Mouse (Mus musculus): Measurements from ENCODE around the gene Itfg2. TPM values are rescaled to one million over a fixed set of nuclear protein-coding genes. Genes with fewer than 3 reads are reported as not detected.

Itfg2 gene
- polyA plus RNA-seq, 1 experiment from 2014 or later = 22.5 TPM

GRCm38 (mm10) chr6:128460729-128461503, 36.2 kb upstream of the Itfg2 start:
- Histone ChIP-seq H3K27me3 (replicated peaks; ENCODE audit: control insufficient read depth, insufficient read depth, low read length) (no peaks in the 10 kb centered on the region), H3K4me1 (ENCODE audit: control insufficient read depth, insufficient read depth, low read length) (no peaks in the 10 kb centered on the region; the same call in 1 of the 2 replicates), H3K9ac (ENCODE audit: low read depth, low read length) (no peak overlapping the region), H3K9me3 (ENCODE audit: control insufficient read depth, low read length) (no peaks in the 10 kb centered on the region), H3K36me3 (ENCODE audit: control insufficient read depth, insufficient read depth, low read length) (no peaks in the 10 kb centered on the region), H3K4me2 (ENCODE audit: low read depth, low read length) (no peak overlapping the region), H3K4me3 (ENCODE audit: low read depth, low read length) (no peak overlapping the region), H3K27ac (replicated peaks; ENCODE audit: low read depth, low read length) (no peak overlapping the region)
- ATAC-seq (ENCODE audit: low read depth) (no peak), DNase-seq (ENCODE audit: low spot score) (no peak)
- 81% methylated on average over 14 of the region's 14 CpGs for WGBS

GRCm38 (mm10) chr6:128460321-128460720, 35.6 kb upstream of the Itfg2 start:
- Histone ChIP-seq H3K9me3 (ENCODE audit: control insufficient read depth, low read length) (no peaks in the 10 kb centered on the region), H3K4me2 (ENCODE audit: low read depth, low read length) (no peak overlapping the region), H3K9ac (ENCODE audit: low read depth, low read length) (no peak overlapping the region), H3K4me3 (ENCODE audit: low read depth, low read length) (no peak overlapping the region), H3K36me3 (ENCODE audit: control insufficient read depth, insufficient read depth, low read length) (no peaks in the 10 kb centered on the region), H3K27ac (replicated peaks; ENCODE audit: low read depth, low read length) (no peak overlapping the region), H3K4me1 (ENCODE audit: control insufficient read depth, insufficient read depth, low read length) (no peaks in the 10 kb centered on the region; the same call in 1 of the 2 replicates), H3K27me3 (replicated peaks; ENCODE audit: control insufficient read depth, insufficient read depth, low read length) (no peaks in the 10 kb centered on the region)
- WGBS = 35% methylated on average over 2 of the region's 2 CpGs
- no peak for DNase-seq (ENCODE audit: low spot score)
- ATAC-seq (ENCODE audit: low read depth) = no peak

- 69% methylated on average over 5 of the region's 5 CpGs for WGBS
Observed at GRCm38 (mm10) chr6:128457186-128457585, 32.5 kb upstream of the Itfg2 start.

GRCm38 (mm10) chr6:128455835-128456605, 31.3 kb upstream of the Itfg2 start:
- no peaks in the 10 kb centered on the region; the same call in 1 of the 2 replicates for H3K4me1 ChIP-seq (ENCODE audit: control insufficient read depth, insufficient read depth, low read length)
- H3K36me3 ChIP-seq (ENCODE audit: control insufficient read depth, insufficient read depth, low read length) = no peaks in the 10 kb centered on the region
- WGBS = 76% methylated on average over 12 of the region's 12 CpGs
- no peak overlapping the region for H3K27ac ChIP-seq (replicated peaks; ENCODE audit: low read depth, low read length)
- H3K9ac ChIP-seq (ENCODE audit: low read depth, low read length) = no peak overlapping the region
- no peak overlapping the region for H3K4me2 ChIP-seq (ENCODE audit: low read depth, low read length)
- DNase-seq (ENCODE audit: low spot score) (no peak), ATAC-seq (ENCODE audit: low read depth) (no peak)
- no peaks in the 10 kb centered on the region for H3K27me3 ChIP-seq (replicated peaks; ENCODE audit: control insufficient read depth, insufficient read depth, low read length)
- H3K4me3 ChIP-seq (ENCODE audit: low read depth, low read length) = no peak overlapping the region
- no peaks in the 10 kb centered on the region for H3K9me3 ChIP-seq (ENCODE audit: control insufficient read depth, low read length)

More at GRCm38 (mm10) chr6:128457186-128457585, 32.5 kb upstream of the Itfg2 start:
- Histone ChIP-seq H3K4me1 (ENCODE audit: control insufficient read depth, insufficient read depth, low read length) (no peaks in the 10 kb centered on the region; the same call in 1 of the 2 replicates), H3K4me3 (ENCODE audit: low read depth, low read length) (no peak overlapping the region), H3K36me3 (ENCODE audit: control insufficient read depth, insufficient read depth, low read length) (no peaks in the 10 kb centered on the region), H3K27ac (replicated peaks; ENCODE audit: low read depth, low read length) (no peak overlapping the region), H3K9me3 (ENCODE audit: control insufficient read depth, low read length) (no peaks in the 10 kb centered on the region), H3K4me2 (ENCODE audit: low read depth, low read length) (no peak overlapping the region), H3K9ac (ENCODE audit: low read depth, low read length) (no peak overlapping the region), H3K27me3 (replicated peaks; ENCODE audit: control insufficient read depth, insufficient read depth, low read length) (no peaks in the 10 kb centered on the region)
- ATAC-seq (ENCODE audit: low read depth) = no peak
- no peak for DNase-seq (ENCODE audit: low spot score)

GRCm38 (mm10) chr6:128447063-128447462, 22.3 kb upstream of the Itfg2 start:
- no peaks in the 10 kb centered on the region for H3K27me3 ChIP-seq (replicated peaks; ENCODE audit: control insufficient read depth, insufficient read depth, low read length)
- 94% methylated on average over 5 of the region's 5 CpGs for WGBS
- no peak for ATAC-seq (ENCODE audit: low read depth)
- no peaks in the 10 kb centered on the region for H3K36me3 ChIP-seq (ENCODE audit: control insufficient read depth, insufficient read depth, low read length)
- H3K9ac ChIP-seq (ENCODE audit: low read depth, low read length) = no peak overlapping the region
- no peak overlapping the region for H3K4me3 ChIP-seq (ENCODE audit: low read depth, low read length)
- DNase-seq (ENCODE audit: low spot score) = no peak
- no peaks in the 10 kb centered on the region for H3K9me3 ChIP-seq (ENCODE audit: control insufficient read depth, low read length)
- no peak overlapping the region for H3K27ac ChIP-seq (replicated peaks; ENCODE audit: low read depth, low read length)
- H3K4me2 ChIP-seq (ENCODE audit: low read depth, low read length) = no peak overlapping the region
- H3K4me1 ChIP-seq (ENCODE audit: control insufficient read depth, insufficient read depth, low read length) = no peaks in the 10 kb centered on the region; the same call in 1 of the 2 replicates

- H3K4me2 ChIP-seq (ENCODE audit: low read depth, low read length) = peak overlapping the region; percentile 38
- H3K27me3 ChIP-seq (replicated peaks; ENCODE audit: control insufficient read depth, insufficient read depth, low read length) = no peaks in the 10 kb centered on the region
- no peaks in the 10 kb centered on the region; the same call in 1 of the 2 replicates for H3K4me1 ChIP-seq (ENCODE audit: control insufficient read depth, insufficient read depth, low read length)
- ATAC-seq (ENCODE audit: low read depth) (peak; percentile 72), DNase-seq (ENCODE audit: low spot score) (peak; percentile 74)
- H3K9ac ChIP-seq (ENCODE audit: low read depth, low read length) = no peak overlapping the region
- no peaks in the 10 kb centered on the region for H3K9me3 ChIP-seq (ENCODE audit: control insufficient read depth, low read length)
- no peak overlapping the region for H3K4me3 ChIP-seq (ENCODE audit: low read depth, low read length)
- WGBS = 12% methylated on average over 14 of the region's 14 CpGs
- H3K36me3 ChIP-seq (ENCODE audit: control insufficient read depth, insufficient read depth, low read length) = no peaks in the 10 kb centered on the region
- H3K27ac ChIP-seq (replicated peaks; ENCODE audit: low read depth, low read length) = no peak overlapping the region
Observed at GRCm38 (mm10) chr6:128445761-128446535, 21.2 kb upstream of the Itfg2 start.

GRCm38 (mm10) chr6:128440238-128440637, 15.5 kb upstream of the Itfg2 start:
- Histone ChIP-seq H3K36me3 (ENCODE audit: control insufficient read depth, insufficient read depth, low read length) (peaks cover 14% of the 10 kb centered on the region), H3K27me3 (replicated peaks; ENCODE audit: control insufficient read depth, insufficient read depth, low read length) (no peaks in the 10 kb centered on the region), H3K4me1 (ENCODE audit: control insufficient read depth, insufficient read depth, low read length) (peaks cover 8% of the 10 kb centered on the region; the same call in 1 of the 2 replicates), H3K9me3 (ENCODE audit: control insufficient read depth, low read length) (no peaks in the 10 kb centered on the region), H3K9ac (ENCODE audit: low read depth, low read length) (no peak overlapping the region), H3K27ac (replicated peaks; ENCODE audit: low read depth, low read length) (no peak overlapping the region), H3K4me3 (ENCODE audit: low read depth, low read length) (no peak overlapping the region), H3K4me2 (ENCODE audit: low read depth, low read length) (no peak overlapping the region)
- WGBS = 93% methylated on average over 2 of the region's 2 CpGs
- DNase-seq (ENCODE audit: low spot score) = no peak
- ATAC-seq (ENCODE audit: low read depth) = no peak

- H3K27me3 ChIP-seq (replicated peaks; ENCODE audit: control insufficient read depth, insufficient read depth, low read length) = no peaks in the 10 kb centered on the region
- H3K27ac ChIP-seq (replicated peaks; ENCODE audit: low read depth, low read length) = peak overlapping the region; percentile 74
- H3K4me1 ChIP-seq (ENCODE audit: control insufficient read depth, insufficient read depth, low read length) = peaks cover 8% of the 10 kb centered on the region; the same call in 1 of the 2 replicates
- H3K4me3 ChIP-seq (ENCODE audit: low read depth, low read length) = peak overlapping the region; percentile 99
- H3K9ac ChIP-seq (ENCODE audit: low read depth, low read length) = peak overlapping the region; percentile 97
- WGBS = 22% methylated on average over 18 of the region's 18 CpGs
- no peak for DNase-seq (ENCODE audit: low spot score)
- peak overlapping the region; percentile 81 for H3K4me2 ChIP-seq (ENCODE audit: low read depth, low read length)
- peaks cover 27% of the 10 kb centered on the region for H3K36me3 ChIP-seq (ENCODE audit: control insufficient read depth, insufficient read depth, low read length)
- no peaks in the 10 kb centered on the region for H3K9me3 ChIP-seq (ENCODE audit: control insufficient read depth, low read length)
- ATAC-seq (ENCODE audit: low read depth) = peak; percentile 58
Observed at GRCm38 (mm10) chr6:128438871-128439341, 14.2 kb upstream of the Itfg2 start.

Measured in embryonic facial prominence, embryonic 14.5 days (tissue).